Mouse (Mus musculus) testis, adult 2 months (tissue): ENCODE data around the gene Nol4l.

ENCODE experiments used
- CTCF ChIP-seq: fragments of 200-500 bp; IDR thresholded peaks from 2 replicates; pipeline ENCODE4 v1.5.1; 2012; ENCODE audit warnings: low read depth, mild to moderate bottlenecking, inconsistent platforms, low read length, moderate library complexity; ENCODE audit not compliant: control insufficient read depth, insufficient read depth, insufficient replicate concordance
- POLR2A ChIP-seq: fragments of 200-500 bp; IDR thresholded peaks from 2 replicates; pipeline ENCODE4 v1.6.1; 2012; ENCODE audit warnings: low read depth, mild to moderate bottlenecking, inconsistent platforms, low read length, moderate library complexity; ENCODE audit not compliant: control insufficient read depth

GRCm38 (mm10) chr2:153453961-153454759, 75.6 kb downstream of the Nol4l start:
- no peak for TF ChIP-seq POLR2A
- TF ChIP-seq CTCF, result no peak
